Mouse (Mus musculus) colon, adult 2 months (tissue): ENCODE measurements around the gene Olfr23. TPM values are rescaled to one million over a fixed set of nuclear protein-coding genes. Genes with fewer than 3 reads are reported as not detected.

ENCODE experiments used
- polyA plus RNA-seq: library from polyadenylated mRNA; depleted of rRNA; stranded (reverse); fragments of >200 nt; gene quantifications from 2 replicates; pipeline ENCODE4 v1.2.3, GENCODE M21; 2012; rRNA removed

The Olfr23 gene
- polyA plus RNA-seq, result not detected in 2 replicates

GRCm38 (mm10) chr11:73936377-73936776, at the start of gene Olfr23:
Gene Olfr23, plus strand, starts transcription at chr11:73936677.

GRCm38 (mm10) chr11:73890671-73891070, 45.8 kb upstream of the Olfr23 start, which contains the start of gene Olfr394:
Gene Olfr394, minus strand, starts transcription at chr11:73890771.

GRCm38 (mm10) chr11:73909199-73909598, 27.3 kb upstream of the Olfr23 start, which contains the start of gene Olfr395:
Gene Olfr395, minus strand, starts transcription at chr11:73909299.

GRCm38 (mm10) chr11:73960517-73960916, 24.0 kb downstream of the Olfr23 start, which contains the start of gene Olfr397:
Gene Olfr397, plus strand, starts transcription at chr11:73960817.

GRCm38 (mm10) chr11:73990307-73990706, 53.8 kb downstream of the Olfr23 start, which contains the start of gene Olfr398:
Gene Olfr398, minus strand, starts transcription at chr11:73990407.

Other genes with a start within 250 kb of the Olfr23 start
- gene Zfp735, start 247.9 kb upstream of the Olfr23 start, polyA plus RNA-seq, result not detected in 2 replicates
- gene Olfr389, start 156.0 kb upstream of the Olfr23 start, polyA plus RNA-seq, result not detected in 2 replicates
- gene Olfr390, start 153.7 kb upstream of the Olfr23 start, polyA plus RNA-seq, result not detected in 2 replicates
- not detected in 2 replicates for gene Olfr391-ps, start 133.6 kb upstream of the Olfr23 start, polyA plus RNA-seq
- not detected in 2 replicates for gene Olfr392, start 119.6 kb upstream of the Olfr23 start, polyA plus RNA-seq
- not detected in 2 replicates for gene Olfr393, start 85.2 kb upstream of the Olfr23 start, polyA plus RNA-seq
- gene Olfr394, start 45.9 kb upstream of the Olfr23 start, polyA plus RNA-seq, result not detected in 2 replicates
- gene Olfr395, start 27.4 kb upstream of the Olfr23 start, polyA plus RNA-seq, result not detected in 2 replicates
- not detected in 2 replicates for gene Olfr397, start 24.1 kb downstream of the Olfr23 start, polyA plus RNA-seq
- not detected in 2 replicates for gene Olfr398, start 53.7 kb downstream of the Olfr23 start, polyA plus RNA-seq
- gene Olfr139, start 119.9 kb downstream of the Olfr23 start, polyA plus RNA-seq, result not detected in 2 replicates
- gene Olfr399, start 119.9 kb downstream of the Olfr23 start, polyA plus RNA-seq, result not detected in 2 replicates
- not detected in 2 replicates for gene Zfp616, start 133.3 kb downstream of the Olfr23 start, polyA plus RNA-seq
- not detected in 2 replicates for gene Olfr401, start 177.0 kb downstream of the Olfr23 start, polyA plus RNA-seq
- not detected in 2 replicates for gene Olfr402, start 216.9 kb downstream of the Olfr23 start, polyA plus RNA-seq
- gene Olfr403, start 249.6 kb downstream of the Olfr23 start, polyA plus RNA-seq, result not detected in 2 replicates